Mouse (Mus musculus) left cerebral cortex, postnatal 4 days (tissue): ENCODE results near the gene Adgrl3. TPM values are rescaled to one million over a fixed set of nuclear protein-coding genes. Genes with fewer than 3 reads are reported as not detected.
"Not testable (repeated sequence)": the region's sequence is repeated elsewhere in the genome, so short reads cannot be mapped to it uniquely, and the experiment has no call there.

Source experiments
- DNase-seq: peaks from one replicate; pipeline ENCODE4 v3.0.0-alpha.2; 2022
- intact Hi-C: fragments of 180-260 bp; cut with DNase I; formaldehyde crosslinking; loops from one replicate; pipeline ENCODE4 v1.15.1; 2025
- total RNA-seq, 2 experiments: library from RNA; stranded (reverse); gene quantifications; 2 replicates each; pipeline ENCODE4 v1.2.3; 2021

Gene Adgrl3
- total RNA-seq, 2 experiments from 2014 or later = 247 to 254 TPM

- intact Hi-C loops = loop anchor here (10.0 kb wide), 1 partner anchor 501 kb away; the partner anchor contains the start of gene Adgrl3
- no peak for DNase-seq
Measured at GRCm38 (mm10) chr5:81525326-81525725, 505.4 kb downstream of the Adgrl3 start.

- no peak for DNase-seq
- intact Hi-C loops = no loop called here
Measured at GRCm38 (mm10) chr5:81531639-81532038, 511.7 kb downstream of the Adgrl3 start.

GRCm38 (mm10) chr5:81550211-81550610 is 530.3 kb downstream of the Adgrl3 start:
- intact Hi-C loops = no loop called here
- no peak for DNase-seq

- DNase-seq, intact Hi-C loops: not testable (repeated sequence)
Measured at GRCm38 (mm10) chr5:81555149-81555548, 535.2 kb downstream of the Adgrl3 start.

GRCm38 (mm10) chr5:81556008-81556407 is 536.1 kb downstream of the Adgrl3 start:
- intact Hi-C loops = no loop called here
- DNase-seq = no peak

- no peak for DNase-seq
- intact Hi-C loops = no loop called here
Measured at GRCm38 (mm10) chr5:81558965-81559364, 539.0 kb downstream of the Adgrl3 start.

GRCm38 (mm10) chr5:81564294-81564693 is 544.4 kb downstream of the Adgrl3 start:
- intact Hi-C loops = no loop called here
- DNase-seq = no peak

GRCm38 (mm10) chr5:81566577-81566976 is 546.6 kb downstream of the Adgrl3 start:
- DNase-seq = no peak
- intact Hi-C loops = no loop called here

- DNase-seq = no peak
- intact Hi-C loops = no loop called here
Measured at GRCm38 (mm10) chr5:81568743-81569142, 548.8 kb downstream of the Adgrl3 start.

GRCm38 (mm10) chr5:81582886-81583285 is 562.9 kb downstream of the Adgrl3 start:
- DNase-seq = no peak
- intact Hi-C loops = no loop called here

- DNase-seq = no peak
- intact Hi-C loops = no loop called here
Measured at GRCm38 (mm10) chr5:81583425-81583824, 563.5 kb downstream of the Adgrl3 start.

GRCm38 (mm10) chr5:81584945-81585344 is 565.0 kb downstream of the Adgrl3 start:
- intact Hi-C loops = no loop called here

GRCm38 (mm10) chr5:81590005-81590694 is 570.2 kb downstream of the Adgrl3 start:
- DNase-seq = no peak
- intact Hi-C loops = no loop called here

More at GRCm38 (mm10) chr5:81584945-81585344, 565.0 kb downstream of the Adgrl3 start:
- DNase-seq = no peak

GRCm38 (mm10) chr5:81591481-81591880 is 571.5 kb downstream of the Adgrl3 start:
- intact Hi-C loops = no loop called here
- DNase-seq = no peak

- intact Hi-C loops = no loop called here
- no peak for DNase-seq
Measured at GRCm38 (mm10) chr5:81593396-81593995, 573.6 kb downstream of the Adgrl3 start.

- DNase-seq = no peak
- intact Hi-C loops = no loop called here
Measured at GRCm38 (mm10) chr5:81598041-81598440, 578.1 kb downstream of the Adgrl3 start.

GRCm38 (mm10) chr5:81602889-81603288 is 583.0 kb downstream of the Adgrl3 start:
- intact Hi-C loops = no loop called here
- no peak for DNase-seq

GRCm38 (mm10) chr5:81605646-81606045 is 585.7 kb downstream of the Adgrl3 start:
- intact Hi-C loops = no loop called here
- no peak for DNase-seq

GRCm38 (mm10) chr5:81610223-81610622 is 590.3 kb downstream of the Adgrl3 start:
- peak; percentile 64 for DNase-seq
- intact Hi-C loops = no loop called here

GRCm38 (mm10) chr5:81614674-81615073 is 594.7 kb downstream of the Adgrl3 start:
- intact Hi-C loops = no loop called here

GRCm38 (mm10) chr5:81621106-81621505 is 601.2 kb downstream of the Adgrl3 start:
- intact Hi-C loops = no loop called here
- DNase-seq = no peak

More at GRCm38 (mm10) chr5:81614674-81615073, 594.7 kb downstream of the Adgrl3 start:
- no peak for DNase-seq

- intact Hi-C loops = no loop called here
- DNase-seq = no peak
Measured at GRCm38 (mm10) chr5:81621715-81622114, 601.8 kb downstream of the Adgrl3 start.
